Mouse (Mus musculus) stomach, postnatal 0 days (tissue): ENCODE measurements around the gene Bpifb4.

ENCODE experiments used
- CTCF ChIP-seq: IDR thresholded peaks from 2 replicates; pipeline ENCODE4 v1.5.1; 2016; ENCODE audit warnings: antibody characterized with exemption, low read depth, mild to moderate bottlenecking, moderate library complexity
- EP300 ChIP-seq: optimal IDR thresholded peaks from 2 replicates; pipeline ENCODE3; 2016; ENCODE audit warnings: antibody characterized with exemption

- TF ChIP-seq CTCF (no peak), EP300 (no peak)
Measured at GRCm38 (mm10) chr2:153906626-153907025, 31.4 kb upstream of the Bpifb4 start.
